Mouse (Mus musculus) urinary bladder, adult 18-20 months (tissue): ENCODE data around the gene Olfr1263.

ENCODE experiments used
- DNase-seq, 2 experiments: peaks; one replicate each; pipeline ENCODE4 v3.0.0; 2022; ENCODE audit warnings: low spot score in 2 of 2, mixed read lengths in 2 of 2

Olfr1263 gene

DNA sequence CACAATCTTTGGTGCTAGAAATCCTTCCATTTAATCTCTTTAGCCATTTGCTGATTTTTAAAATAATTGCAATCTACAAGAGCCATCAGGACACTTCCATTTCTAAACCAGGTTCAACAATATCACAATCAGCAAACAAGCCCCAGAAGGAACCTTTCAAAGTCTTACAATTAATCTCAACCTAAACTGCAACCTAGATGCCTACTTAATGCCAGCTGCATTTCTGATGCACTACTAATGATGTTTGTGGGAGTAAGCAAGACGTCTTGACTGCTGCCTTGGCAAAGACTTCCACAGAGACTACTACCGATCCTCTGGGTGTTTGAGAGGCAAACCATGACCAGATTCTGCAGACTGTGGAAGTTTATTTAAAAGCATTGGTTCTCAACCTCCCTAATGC, at the start of gene Olfr1263:
Olfr1263 (plus strand) TSS at position 301 of the 400 bp plus-strand sequence.
- no peak for DNase-seq

DNA sequence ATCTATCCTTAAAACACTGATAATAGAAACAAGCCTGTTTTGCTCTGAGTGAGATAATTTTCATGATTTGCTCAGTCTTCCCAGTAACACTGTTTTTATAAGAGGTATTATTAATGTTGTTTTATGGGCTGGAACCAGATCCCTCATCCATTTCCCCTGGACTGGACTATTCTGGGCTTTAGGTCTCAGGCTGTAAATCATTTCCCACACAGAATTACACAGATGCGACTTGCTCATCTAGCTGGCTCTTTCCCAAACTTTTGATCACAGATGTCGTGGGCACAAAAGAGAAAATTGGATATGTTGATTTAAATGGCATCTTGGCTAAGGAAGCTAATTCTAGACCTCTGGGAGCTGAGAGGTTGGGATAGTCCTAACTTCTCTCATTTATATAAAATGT, 37.7 kb upstream of the Olfr1263 start, which contains the start of gene Olfr1260:
Olfr1260 (plus strand) TSS at position 157 of the 400 bp plus-strand sequence.
- DNase-seq: no peak

DNA sequence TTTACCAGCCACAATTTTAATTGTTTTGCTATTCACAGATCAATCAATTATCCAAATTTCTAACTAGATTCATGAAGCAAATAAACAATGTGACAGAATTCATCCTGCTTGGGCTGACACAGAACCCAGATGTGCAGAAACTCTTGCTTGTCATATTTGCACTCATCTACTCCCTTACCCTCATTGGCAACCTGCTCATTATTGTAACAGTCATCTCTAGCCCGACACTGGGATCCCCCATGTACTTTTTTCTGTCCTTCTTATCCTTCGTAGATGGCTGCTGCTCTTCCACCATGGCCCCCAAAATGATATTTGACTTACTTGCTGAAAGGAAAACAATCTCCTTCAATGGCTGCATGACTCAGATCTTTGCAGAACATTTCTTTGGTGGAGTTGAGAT, 34.2 kb upstream of the Olfr1263 start:
- DNase-seq: no peak

DNA sequence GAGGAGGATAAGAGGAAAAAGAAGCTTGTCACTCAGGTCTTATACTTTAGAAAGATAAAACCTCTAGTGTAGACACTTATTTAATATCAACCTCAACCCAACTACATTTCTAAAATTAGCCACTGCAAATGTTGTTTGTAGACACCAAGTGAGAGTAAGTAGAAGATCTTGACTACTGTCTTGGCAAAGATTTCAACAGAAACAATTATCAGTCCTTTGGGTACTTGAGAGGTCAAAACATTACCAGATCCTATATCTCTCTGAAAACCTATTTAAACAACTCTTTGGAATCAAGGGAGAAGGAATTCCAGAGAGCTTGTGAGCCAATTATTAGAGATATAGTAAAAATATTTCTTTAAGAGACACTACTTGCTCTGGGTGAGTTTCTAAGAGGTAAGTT, 21.0 kb upstream of the Olfr1263 start, which contains the start of gene Olfr1261:
Olfr1261 (plus strand) TSS at position 301 of the 400 bp plus-strand sequence.
- no peak for DNase-seq

DNA sequence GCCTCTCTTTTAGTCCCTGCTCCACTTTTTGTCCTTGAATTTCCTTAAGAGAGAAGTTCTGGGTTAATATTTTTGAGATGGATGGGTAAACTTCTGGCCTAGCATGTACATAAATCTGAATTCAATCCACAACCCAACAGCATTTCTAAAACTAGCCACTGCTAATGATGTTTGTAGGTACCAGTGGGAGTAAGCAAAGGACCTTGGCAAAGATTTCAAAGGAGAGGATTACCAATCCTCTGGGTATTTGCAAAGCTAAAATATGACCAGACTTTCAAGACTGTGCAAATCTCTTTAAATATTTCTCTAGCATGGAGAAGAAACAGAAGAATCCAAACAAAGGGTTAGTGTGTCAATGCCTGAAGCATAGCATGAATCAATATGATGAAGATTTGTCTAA, 12.1 kb upstream of the Olfr1263 start, which contains the start of gene Olfr1262:
Olfr1262 (plus strand) TSS at position 301 of the 400 bp plus-strand sequence.
- no peak for DNase-seq

DNA sequence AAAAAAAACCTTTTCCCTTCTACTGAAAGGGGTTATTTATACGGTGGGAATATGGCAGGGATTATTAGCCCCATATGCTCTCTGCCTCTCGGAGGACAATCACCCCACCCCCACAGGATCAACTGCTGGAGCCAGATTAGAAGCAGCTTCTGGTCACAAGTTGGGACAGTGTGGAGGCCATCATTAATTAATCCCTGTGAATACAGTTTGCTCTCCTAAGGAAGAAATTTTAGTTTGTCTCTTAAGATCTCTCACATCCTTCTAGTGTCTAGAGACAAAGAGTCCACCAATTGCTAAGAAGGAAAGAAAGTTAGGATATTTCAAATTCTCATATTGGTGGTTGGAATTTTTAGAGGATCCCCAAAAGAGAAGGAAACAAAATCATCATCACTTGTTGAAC, 13.5 kb downstream of the Olfr1263 start, which contains the start of gene Olfr1264:
Olfr1264 (minus strand) TSS at position 101 of the 400 bp plus-strand sequence.
- no peak for DNase-seq

DNA sequence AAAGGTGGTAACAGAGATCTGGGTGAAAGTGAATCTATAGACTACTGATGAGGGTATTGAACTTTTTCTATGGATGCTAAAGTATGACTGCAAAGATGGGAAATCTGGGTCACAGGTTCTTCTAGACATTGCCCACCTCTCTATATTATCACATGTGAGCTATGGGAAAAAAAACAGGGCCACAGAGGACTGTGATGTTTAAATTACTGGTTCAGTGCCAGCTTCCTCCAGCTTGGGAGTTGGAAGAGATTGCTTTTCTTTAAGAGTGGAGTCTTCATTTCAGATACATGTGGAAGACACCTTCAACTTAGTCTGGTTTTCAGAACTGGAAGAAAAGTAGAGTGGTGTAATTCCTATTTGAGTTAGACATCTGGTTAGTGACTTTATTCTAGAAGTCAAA, 23.1 kb downstream of the Olfr1263 start, which contains the start of gene Olfr1265:
Olfr1265 (plus strand) TSS at position 301 of the 400 bp plus-strand sequence.
- no peak for DNase-seq

DNA sequence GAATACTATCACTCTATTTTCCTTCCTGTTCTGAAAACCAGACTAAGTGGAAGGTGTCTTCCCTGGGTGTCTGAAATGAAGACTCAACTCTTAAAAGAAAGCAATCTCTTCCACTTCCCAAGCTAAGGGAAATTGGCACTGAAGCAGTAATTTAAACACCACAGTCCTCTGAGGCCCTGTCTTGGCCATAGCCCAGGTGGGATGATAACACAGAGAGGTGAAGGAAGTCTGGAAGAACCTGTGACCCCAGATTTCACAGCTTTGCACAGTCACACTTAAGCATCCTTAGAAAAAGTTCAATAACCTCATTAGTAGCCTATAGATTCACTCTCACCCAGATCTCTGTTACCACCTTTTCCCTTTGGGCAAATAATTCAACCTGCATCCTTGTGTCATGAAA, 51.6 kb downstream of the Olfr1263 start, which contains the start of gene Olfr140:
Olfr140 (minus strand) TSS at position 101 of the 400 bp plus-strand sequence.
- DNase-seq: no peak
